Mouse (Mus musculus) frontal cortex, postnatal 10 days (tissue): ENCODE measurements around the gene Skint1.
"Not testable (repeated sequence)": the region's sequence is repeated elsewhere in the genome, so short reads cannot be mapped to it uniquely, and the experiment has no call there.

ENCODE experiments used
- DNase-seq, 2 experiments: peaks; one replicate each; pipeline ENCODE4 v3.0.0; 2022; ENCODE audit warnings: low spot score in 2 of 2, mixed read lengths in 1 of 2

Gene Skint1

GRCm38 (mm10) chr4:112005969-112006368 is at the start of gene Skint1:
Gene Skint1, plus strand, starts transcription at chr4:112006269.
- DNase-seq = no peak

- no peak for DNase-seq
Measured at GRCm38 (mm10) chr4:111961309-111961708, 44.8 kb upstream of the Skint1 start.

- DNase-seq = not testable (repeated sequence)
Measured at GRCm38 (mm10) chr4:111963241-111963640, 42.8 kb upstream of the Skint1 start.

GRCm38 (mm10) chr4:111963669-111964068 is 42.4 kb upstream of the Skint1 start:
- DNase-seq = no peak

DNA sequence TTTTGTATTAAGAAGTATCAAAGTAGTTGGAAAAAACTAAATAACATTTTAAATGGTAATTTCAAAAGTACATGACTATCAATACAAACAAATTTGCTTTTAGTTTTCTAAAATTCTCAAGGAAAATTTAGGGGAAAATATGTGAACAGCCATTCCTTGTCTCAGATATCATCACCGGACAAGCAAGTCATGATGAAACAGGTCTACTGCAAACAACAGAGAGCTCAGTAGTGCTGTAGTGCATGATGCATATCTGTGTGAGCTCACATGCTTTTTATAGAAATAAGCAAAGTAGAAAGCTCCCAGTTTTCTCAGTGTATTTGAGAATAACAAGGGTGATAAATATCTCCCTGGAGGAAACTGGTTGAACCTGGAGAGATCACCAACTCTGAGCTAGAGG is 33.4 kb upstream of the Skint1 start, which contains the start of gene Skint7:
TSS of gene Skint7 (plus strand) at position 301 of the 400 bp plus-strand sequence.
- no peak for DNase-seq

DNA sequence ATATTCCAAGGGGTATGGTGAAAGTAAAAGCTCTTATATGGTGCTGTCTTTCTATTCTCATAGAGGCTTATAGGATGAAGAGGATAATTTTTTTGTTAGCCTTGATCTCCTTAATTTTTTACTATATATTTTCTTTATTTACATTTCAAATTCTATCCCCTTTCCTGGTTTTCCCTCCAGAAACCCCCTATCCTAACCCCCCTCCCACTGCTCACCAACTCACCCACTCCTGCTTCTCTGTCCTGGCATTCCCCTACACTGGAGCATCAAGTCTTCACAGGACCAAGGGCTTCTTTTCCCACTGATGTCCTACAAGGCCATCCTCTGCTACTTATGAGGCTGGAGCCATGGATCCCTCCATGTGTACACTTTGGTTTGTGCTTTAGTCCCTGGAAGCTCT is 65.6 kb downstream of the Skint1 start, which contains the start of gene Skint4:
TSS of gene Skint4 (plus strand) at position 301 of the 400 bp plus-strand sequence.
- no peak for DNase-seq
